Comparison of ENCODE assay signal across 8 mouse cellular contexts in genomic region chr1:164461726-164462125, GRCm38 (mm10). TPM values are rescaled to one million over a fixed set of nuclear protein-coding genes. Genes with fewer than 3 reads are reported as not detected.
A peak's percentile ranks its signal among the peaks of the same experiment; 100 is the strongest.
DNase-seq lines count a peak whose midpoint lies in the region; ATAC-seq lines count a peak whose summit lies in the region.

No protein-coding gene starts in this region.

- H3K9me3 ChIP-seq in midbrain, embryonic 10.5 days (replicated peaks) = no peaks in the 10 kb centered on the region
- no peaks in the 10 kb centered on the region for H3K9me3 ChIP-seq in midbrain, embryonic 11.5 days (ENCODE audit: control insufficient read depth, low read length)
- no peaks in the 10 kb centered on the region for H3K9me3 ChIP-seq in heart, embryonic 12.5 days (replicated peaks)

- H3K9ac ChIP-seq in midbrain, embryonic 11.5 days (ENCODE audit: low read length) = no peak overlapping the region
- H3K9ac ChIP-seq in heart, embryonic 12.5 days = no peak overlapping the region

- no peak overlapping the region for H3K4me2 ChIP-seq in midbrain, embryonic 11.5 days
- H3K4me2 ChIP-seq in heart, embryonic 12.5 days = peak overlapping the region; percentile 53

- no peaks in the 10 kb centered on the region for H3K36me3 ChIP-seq in midbrain, embryonic 10.5 days
- no peaks in the 10 kb centered on the region for H3K36me3 ChIP-seq in midbrain, embryonic 11.5 days (ENCODE audit: control insufficient read depth, insufficient read depth, low read length)
- no peaks in the 10 kb centered on the region for H3K36me3 ChIP-seq in heart, embryonic 12.5 days

- H3K27me3 ChIP-seq in midbrain, embryonic 10.5 days (ENCODE audit: low read depth, poor library complexity, severe bottlenecking) = peaks cover 56% of the 10 kb centered on the region
- peaks cover 4% of the 10 kb centered on the region; the same call in 1 of the 2 replicates for H3K27me3 ChIP-seq in midbrain, embryonic 11.5 days (ENCODE audit: control insufficient read depth, insufficient read depth, low read length)
- peaks cover 3% of the 10 kb centered on the region; the same call in 1 of the 2 replicates for H3K27me3 ChIP-seq in heart, embryonic 12.5 days (replicated peaks)

- no peak for ATAC-seq in midbrain, embryonic 11.5 days (ENCODE audit: low FRiP score)
- ATAC-seq in heart, embryonic 12.5 days (ENCODE audit: insufficient number of reproducible peaks, low FRiP score) = peak; percentile 13; the same call in 1 of the 2 replicates

- no peak overlapping the region for H3K4me3 ChIP-seq in midbrain, embryonic 10.5 days
- H3K4me3 ChIP-seq in midbrain, embryonic 11.5 days (ENCODE audit: low read depth, low read length) = no peak overlapping the region
- H3K4me3 ChIP-seq in heart, embryonic 12.5 days = peak overlapping the region; percentile 6

- H3K4me1 ChIP-seq in midbrain, embryonic 10.5 days = peaks cover 38% of the 10 kb centered on the region
- peaks cover 10% of the 10 kb centered on the region for H3K4me1 ChIP-seq in midbrain, embryonic 11.5 days (ENCODE audit: control insufficient read depth, insufficient read depth, low read length)
- H3K4me1 ChIP-seq in heart, embryonic 12.5 days (replicated peaks) = peaks cover 35% of the 10 kb centered on the region

- no peak for DNase-seq in midbrain, embryonic 10.5 days (ENCODE audit: low spot score)
- DNase-seq in midbrain, embryonic 11.5 days (ENCODE audit: low spot score, missing footprints) = no peak
- peak; percentile 81 to 82 for DNase-seq in cerebellum, postnatal 36 days
- DNase-seq in kidney, postnatal 14 days = peak; percentile 57
- peak; percentile 57 for DNase-seq in lung, postnatal 25 days (ENCODE audit: low spot score)
- peak; percentile 95 for DNase-seq in telencephalon, adult 2 months (ENCODE audit: low read depth, low spot score)
- no peak for DNase-seq in spleen, postnatal 10 days (ENCODE audit: low spot score in 2 of 2)

- peak overlapping the region; percentile 46 for H3K27ac ChIP-seq in midbrain, embryonic 10.5 days (replicated peaks)
- H3K27ac ChIP-seq in midbrain, embryonic 11.5 days (ENCODE audit: low read depth, low read length) = no peak overlapping the region
- H3K27ac ChIP-seq in heart, embryonic 12.5 days (ENCODE audit: poor library complexity, severe bottlenecking) = peak overlapping the region; percentile 82

- 44% methylated on average over 10 of the region's 10 CpGs for WGBS in midbrain, embryonic 10.5 days
- 44% methylated on average over 10 of the region's 10 CpGs for WGBS in midbrain, embryonic 11.5 days
- 20% methylated on average over 10 of the region's 10 CpGs for WGBS in heart, embryonic 12.5 days

RNA-seq across cellular contexts. Expression of gene Atp1b1, which starts 3.6 kb away (rescaled TPM):
- polyA plus RNA-seq in midbrain, embryonic 10.5 days (2016; fragmentation: Nextera tagmentation; extraction: Ambion mirVana) = 18.7 and 26.8 TPM in 2 replicates
- polyA plus RNA-seq in midbrain, embryonic 11.5 days (2014; fragmentation: Nextera tagmentation; extraction: Ambion mirVana) = 35.5 and 36.7 TPM in 2 replicates
- polyA plus RNA-seq in heart, embryonic 12.5 days (2016; fragmentation: Nextera tagmentation; extraction: Ambion mirVana) = 413 and 416 TPM in 2 replicates

Comparison
In these comparisons a context has a peak if more than half of its experiments do, and no peak if none do; other contexts are left out.
1. DNase-seq: peak in cerebellum, postnatal 36 days (2 of 2), kidney, postnatal 14 days (single experiment), lung, postnatal 25 days (single experiment) and telencephalon, adult 2 months (single experiment); none in midbrain, embryonic 10.5 days (single experiment), midbrain, embryonic 11.5 days (single experiment) and spleen, postnatal 10 days (0 of 2).
2. RNA of gene Atp1b1, which starts 3.6 kb away (polyA plus RNA-seq): 413 to 416 TPM in heart, embryonic 12.5 days; 35.5 to 36.7 TPM in midbrain, embryonic 11.5 days and 18.7 to 26.8 TPM in midbrain, embryonic 10.5 days; every median in the first group is over 10 times any median in the second.